Mouse (Mus musculus) erythroid progenitor cell, adult 5-6 weeks (primary cell): ENCODE measurements around the gene Cxcl5. TPM values are rescaled to one million over a fixed set of nuclear protein-coding genes. Genes with fewer than 3 reads are reported as not detected.
"Not testable (repeated sequence)": the region's sequence is repeated elsewhere in the genome, so short reads cannot be mapped to it uniquely, and the experiment has no call there.

Experiments used
- ATAC-seq: replicated peaks from 2 replicates; pipeline ENCODE4 v1.8.0; 2016; ENCODE audit warnings: moderate number of reproducible peaks, mild to moderate bottlenecking, moderate TSS enrichment, inconsistent platforms; ENCODE audit not compliant: poor library complexity, low FRiP score, severe bottlenecking
- total RNA-seq, 2 experiments: library from RNA; stranded (forward) in 1 of 2; stranded (reverse) in 1 of 2; fragments of 150-400 nt in 1 of 2; fragments of 186-747, 209-891 nt in 1 of 2; gene quantifications; 2 replicates each; pipeline versions ENCODE4 v1.2.3 to v1.2.4; 2015 to 2017; ENCODE audit warnings: low replicate concordance in 2 of 2

The Cxcl5 gene
- total RNA-seq, 2 experiments from 2014 or later = not detected

GRCm38 (mm10) chr5:90778856-90779255, 19.7 kb downstream of the Cxcl5 start:
- no peak for ATAC-seq

- no peak for ATAC-seq
Measured at GRCm38 (mm10) chr5:90783697-90784096, 24.5 kb downstream of the Cxcl5 start.

GRCm38 (mm10) chr5:90785659-90786588, 26.8 kb downstream of the Cxcl5 start, which contains the start of gene Cxcl3:
TSS of gene Cxcl3 (plus strand) at chr5:90786103.
- peak; percentile 39; the same call in 1 of the 2 replicates for ATAC-seq

GRCm38 (mm10) chr5:90788114-90788513, 29.0 kb downstream of the Cxcl5 start:
- ATAC-seq = no peak

GRCm38 (mm10) chr5:90789306-90790073, 30.3 kb downstream of the Cxcl5 start:
- no peak for ATAC-seq

- ATAC-seq = no peak
Measured at GRCm38 (mm10) chr5:90790074-90790502, 30.9 kb downstream of the Cxcl5 start.

GRCm38 (mm10) chr5:90794195-90794625, 35.0 kb downstream of the Cxcl5 start, which contains the start of gene Cxcl15:
TSS of gene Cxcl15 (plus strand) at chr5:90794534.
- no peak for ATAC-seq

- not testable (repeated sequence) for ATAC-seq
Measured at GRCm38 (mm10) chr5:90795392-90795791, 36.2 kb downstream of the Cxcl5 start.

- no peak for ATAC-seq
Measured at GRCm38 (mm10) chr5:90804574-90804973, 45.4 kb downstream of the Cxcl5 start.

- ATAC-seq = no peak
Measured at GRCm38 (mm10) chr5:90806050-90806449, 46.9 kb downstream of the Cxcl5 start.

- ATAC-seq = no peak
Measured at GRCm38 (mm10) chr5:90807176-90807950, 48.2 kb downstream of the Cxcl5 start.

Other genes starting within 250 kb of the Cxcl5 start
- gene Afm, start 240.4 kb upstream of the Cxcl5 start, total RNA-seq (2015; ENCODE audit: low replicate concordance) = not detected in 2 replicates
- not detected in 2 replicates for gene Afm, start 240.4 kb upstream of the Cxcl5 start, total RNA-seq (2017; ENCODE audit: low replicate concordance)
- not detected in 2 replicates for gene 5830473C10Rik, start 198.3 kb upstream of the Cxcl5 start, total RNA-seq (2015; ENCODE audit: low replicate concordance)
- gene 5830473C10Rik, start 198.3 kb upstream of the Cxcl5 start, total RNA-seq (2017; ENCODE audit: low replicate concordance) = not detected in 2 replicates
- gene Rassf6, start 118.7 kb upstream of the Cxcl5 start, total RNA-seq (2015; ENCODE audit: low replicate concordance) = not detected in 2 replicates
- not detected in 2 replicates for gene Rassf6, start 118.7 kb upstream of the Cxcl5 start, total RNA-seq (2017; ENCODE audit: low replicate concordance)
- 2.5 and 4.7 TPM in 2 replicates for gene Ppbp, start 9.2 kb downstream of the Cxcl5 start, total RNA-seq (2015; ENCODE audit: low replicate concordance)
- 0.64 and 7.8 TPM in 2 replicates for gene Ppbp, start 9.2 kb downstream of the Cxcl5 start, total RNA-seq (2017; ENCODE audit: low replicate concordance)
- 12.6 and 63.4 TPM in 2 replicates for gene Pf4, start 13.1 kb downstream of the Cxcl5 start, total RNA-seq (2015; ENCODE audit: low replicate concordance)
- gene Pf4, start 13.1 kb downstream of the Cxcl5 start, total RNA-seq (2017; ENCODE audit: low replicate concordance) = 3.0 and 5.3 TPM in 2 replicates
- gene Cxcl3, start 26.7 kb downstream of the Cxcl5 start, total RNA-seq (2015; ENCODE audit: low replicate concordance) = not detected in 2 replicates
- gene Cxcl3, start 26.7 kb downstream of the Cxcl5 start, total RNA-seq (2017; ENCODE audit: low replicate concordance) = not detected in 2 replicates
- gene Cxcl15, start 35.2 kb downstream of the Cxcl5 start, total RNA-seq (2015; ENCODE audit: low replicate concordance) = not detected in 2 replicates
- gene Cxcl15, start 35.2 kb downstream of the Cxcl5 start, total RNA-seq (2017; ENCODE audit: low replicate concordance) = not detected in 2 replicates
- gene Cxcl1, start 131.9 kb downstream of the Cxcl5 start, total RNA-seq (2015; ENCODE audit: low replicate concordance) = not detected in 2 replicates
- not detected in 2 replicates for gene Cxcl1, start 131.9 kb downstream of the Cxcl5 start, total RNA-seq (2017; ENCODE audit: low replicate concordance)
- 2.9 TPM in 1 of 2 replicates, not detected in the other for gene Cxcl2, start 144.5 kb downstream of the Cxcl5 start, total RNA-seq (2015; ENCODE audit: low replicate concordance)
- 1.1 TPM in 1 of 2 replicates, not detected in the other for gene Cxcl2, start 144.5 kb downstream of the Cxcl5 start, total RNA-seq (2017; ENCODE audit: low replicate concordance)
- not detected in 2 replicates for gene Mthfd2l, start 171.8 kb downstream of the Cxcl5 start, total RNA-seq (2015; ENCODE audit: low replicate concordance)
- gene Mthfd2l, start 171.8 kb downstream of the Cxcl5 start, total RNA-seq (2017; ENCODE audit: low replicate concordance) = 3.7 and 6.5 TPM in 2 replicates